ENCODE assay signal across 21 mouse cellular contexts in genomic region chr6:17755902-17756301, GRCm38 (mm10).
A peak's percentile ranks its signal among the peaks of the same experiment; 100 is the strongest.
DNase-seq lines count a peak whose midpoint lies in the region; ATAC-seq and TF ChIP-seq lines count a peak whose summit lies in the region.
"Had no signal": no experiment of that assay in that cellular context is flagged by ENCODE, and none has a peak within 500 bp of the region (broad histone marks: within the 10 kb centered on the region; RNA-seq: fewer than 3 reads in every experiment).

No protein-coding gene starts in this region.

- no peaks in the 10 kb centered on the region for H3K27me3 ChIP-seq in heart, embryonic 15.5 days
- H3K27me3 ChIP-seq in megakaryocyte, embryonic 14.5 days (replicated peaks) = no peaks in the 10 kb centered on the region
- H3K27me3 ChIP-seq in liver, embryonic 14.5 days (ENCODE audit: control insufficient read depth, insufficient read depth, low read length) = no peaks in the 10 kb centered on the region
- H3K27me3 ChIP-seq: forebrain, embryonic 13.5 days; midbrain, embryonic 12.5 days had no signal

- H3K4me2 ChIP-seq in heart, embryonic 15.5 days = 0 out of 2 replicates have a peak overlapping the region, but pooled peaks have one; percentile 9
- no peak overlapping the region for H3K4me2 ChIP-seq in liver, embryonic 14.5 days (ENCODE audit: low read depth)
- H3K4me2 ChIP-seq: forebrain, embryonic 13.5 days; midbrain, embryonic 12.5 days had no signal

- no peak for DNase-seq in heart, adult 8-10 months (ENCODE audit: low spot score)
- no peak for DNase-seq in liver, embryonic 14.5 days (ENCODE audit: low read depth in 3 of 3, low spot score in 3 of 3)
- DNase-seq in gastrocnemius, adult 8-10 months (ENCODE audit: low spot score in 2 of 2) = no peak
- DNase-seq in thymus, postnatal 4 days = no peak
- DNase-seq: adrenal gland, adult 2 months; cerebellum, adult 8-10 months; gastrocnemius, postnatal 14 days; kidney, postnatal 14 days; lung, adult 18-20 months; right cerebral cortex, adult 18-20 months had no signal

- no peaks in the 10 kb centered on the region for H3K36me3 ChIP-seq in heart, embryonic 15.5 days
- peaks cover 59% of the 10 kb centered on the region for H3K36me3 ChIP-seq in megakaryocyte, embryonic 14.5 days (replicated peaks; ENCODE audit: low read length)
- H3K36me3 ChIP-seq in liver, embryonic 14.5 days (replicated peaks; ENCODE audit: control insufficient read depth, insufficient read depth, low read depth) = no peaks in the 10 kb centered on the region
- H3K36me3 ChIP-seq: embryonic facial prominence, embryonic 10.5 days; hindbrain, embryonic 10.5 days; limb, embryonic 10.5 days; midbrain, embryonic 12.5 days had no signal

- ATAC-seq in heart, embryonic 15.5 days (replicated peaks; ENCODE audit: insufficient number of reproducible peaks, insufficient read depth, low FRiP score, low read depth) = no peak
- ATAC-seq in megakaryocyte, adult 5-6 weeks (ENCODE audit: poor library complexity, severe bottlenecking) = no peak; the same call in 1 of the 2 replicates
- ATAC-seq in liver, embryonic 14.5 days (ENCODE audit: insufficient read depth) = peak; percentile 32; the same call in 1 of the 2 replicates
- ATAC-seq: forebrain, embryonic 13.5 days; hindbrain, postnatal 0 days had no signal

- H3K4me1 ChIP-seq in heart, embryonic 15.5 days (replicated peaks) = peaks cover 23% of the 10 kb centered on the region
- H3K4me1 ChIP-seq in megakaryocyte, embryonic 14.5 days = peaks cover 81% of the 10 kb centered on the region
- H3K4me1 ChIP-seq in liver, embryonic 14.5 days (replicated peaks; ENCODE audit: control insufficient read depth in 2 of 2, insufficient read depth in 2 of 2, low read length in 1 of 2) = peaks cover 4 to 7% of the 10 kb centered on the region in 2 experiments; a peak in 3 of 4 replicates
- H3K4me1 ChIP-seq: embryonic facial prominence, embryonic 10.5 days had no signal

- 38% methylated on average over 6 of the region's 6 CpGs for WGBS in heart, embryonic 15.5 days
- WGBS in liver, embryonic 14.5 days (ENCODE audit: insufficient replicate concordance) = 35% methylated on average over 6 of the region's 6 CpGs

- no peak overlapping the region for H3K4me3 ChIP-seq in heart, embryonic 15.5 days
- H3K4me3 ChIP-seq in megakaryocyte, embryonic 14.5 days (replicated peaks) = peak overlapping the region; percentile 15
- no peak overlapping the region for H3K4me3 ChIP-seq in liver, embryonic 14.5 days (ENCODE audit: insufficient read depth in 1 of 2, low read depth in 2 of 2, low read length in 2 of 2)
- H3K4me3 ChIP-seq: embryonic facial prominence, embryonic 10.5 days; forebrain, embryonic 13.5 days; hindbrain, embryonic 10.5 days; layer of hippocampus, adult 2 months; limb, embryonic 10.5 days; midbrain, embryonic 12.5 days had no signal

- H3K9ac ChIP-seq in heart, embryonic 15.5 days = no peak overlapping the region
- no peak overlapping the region for H3K9ac ChIP-seq in liver, embryonic 14.5 days (replicated peaks)
- H3K9ac ChIP-seq: forebrain, embryonic 13.5 days; midbrain, embryonic 12.5 days had no signal

- TF ChIP-seq EP300 in liver, embryonic 14.5 days (IDR thresholded peaks at IDR 0.05; ENCODE audit: low read depth) = no peak

- peak overlapping the region; percentile 76 for H3K27ac ChIP-seq in heart, embryonic 15.5 days
- no peak overlapping the region for H3K27ac ChIP-seq in liver, embryonic 14.5 days
- H3K27ac ChIP-seq: embryonic facial prominence, embryonic 10.5 days; forebrain, embryonic 13.5 days; hindbrain, embryonic 10.5 days; hindbrain, postnatal 0 days; layer of hippocampus, adult 2 months; limb, embryonic 10.5 days; midbrain, embryonic 12.5 days; stomach, postnatal 0 days had no signal

- no peak for TF ChIP-seq CTCF in liver, embryonic 14.5 days (IDR thresholded peaks at IDR 0.05; ENCODE audit: low read depth)

- H3K9me3 ChIP-seq in heart, embryonic 15.5 days (replicated peaks) = no peaks in the 10 kb centered on the region
- H3K9me3 ChIP-seq in megakaryocyte, embryonic 14.5 days = no peaks in the 10 kb centered on the region
- no peaks in the 10 kb centered on the region for H3K9me3 ChIP-seq in liver, embryonic 14.5 days (ENCODE audit: control insufficient read depth, low read length)
- H3K9me3 ChIP-seq: embryonic facial prominence, embryonic 10.5 days; forebrain, embryonic 13.5 days; hindbrain, embryonic 10.5 days; limb, embryonic 10.5 days; midbrain, embryonic 12.5 days had no signal
